Mouse (Mus musculus): ENCODE results near the gene Emilin2. TPM values are rescaled to one million over a fixed set of nuclear protein-coding genes. Genes with fewer than 3 reads are reported as not detected.

Emilin2 gene
- total RNA-seq, 2 experiments from 2014 or later = 4.8 to 11.4 TPM

GRCm38 (mm10) chr17:71234041-71234594 lies 77.7 kb downstream of the Emilin2 start:
- DNase-seq (ENCODE audit: low spot score in 2 of 2) = no peak

DNA sequence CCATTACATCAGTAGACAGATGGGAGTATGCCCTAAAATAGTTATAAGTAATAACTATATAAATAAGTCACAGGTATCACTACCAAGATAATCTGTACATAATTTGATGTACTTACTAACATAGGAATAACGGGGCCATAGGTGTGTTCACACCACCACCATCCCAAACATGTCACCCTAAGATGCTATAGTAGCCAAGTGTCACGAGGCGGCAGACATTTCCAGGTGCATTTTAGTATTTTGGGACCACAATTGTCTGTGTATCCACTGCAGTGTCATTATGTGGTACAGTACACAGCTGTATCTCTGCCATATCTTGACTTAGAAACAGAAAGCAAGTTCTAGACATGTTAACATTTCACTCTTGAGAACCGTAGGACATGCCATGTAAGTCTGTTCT lies 78.6 kb downstream of the Emilin2 start:
- DNase-seq (ENCODE audit: low spot score in 2 of 2) = no peak

DNA sequence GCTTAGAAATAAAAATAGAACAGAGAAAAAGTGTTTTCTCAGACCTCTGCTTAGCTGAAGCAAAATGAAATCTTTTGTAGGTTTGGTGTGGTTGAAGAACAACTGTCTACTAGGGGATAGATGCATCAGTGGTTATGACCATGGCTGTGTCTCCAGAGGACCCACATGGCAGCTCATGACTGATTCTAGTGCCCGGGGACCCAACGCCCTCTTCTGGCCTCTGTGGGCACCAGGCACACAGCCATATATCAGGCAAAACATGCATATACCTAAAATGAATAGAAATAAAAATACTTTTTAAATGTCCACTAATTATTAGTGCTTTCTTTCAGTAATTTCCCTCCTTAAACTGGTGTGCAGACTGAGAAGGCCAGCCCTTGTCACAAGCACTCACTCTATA lies 79.8 kb downstream of the Emilin2 start:
- no peak for DNase-seq (ENCODE audit: low spot score in 2 of 2)

- no peak for DNase-seq (ENCODE audit: low spot score in 2 of 2)
Observed at GRCm38 (mm10) chr17:71230108-71230709, 81.6 kb downstream of the Emilin2 start.

- DNase-seq (ENCODE audit: low spot score in 2 of 2) = no peak
Observed at GRCm38 (mm10) chr17:71228651-71229050, 83.1 kb downstream of the Emilin2 start.

- DNase-seq (ENCODE audit: low spot score in 2 of 2) = no peak
Observed at GRCm38 (mm10) chr17:71227128-71227895, 84.5 kb downstream of the Emilin2 start.

DNA sequence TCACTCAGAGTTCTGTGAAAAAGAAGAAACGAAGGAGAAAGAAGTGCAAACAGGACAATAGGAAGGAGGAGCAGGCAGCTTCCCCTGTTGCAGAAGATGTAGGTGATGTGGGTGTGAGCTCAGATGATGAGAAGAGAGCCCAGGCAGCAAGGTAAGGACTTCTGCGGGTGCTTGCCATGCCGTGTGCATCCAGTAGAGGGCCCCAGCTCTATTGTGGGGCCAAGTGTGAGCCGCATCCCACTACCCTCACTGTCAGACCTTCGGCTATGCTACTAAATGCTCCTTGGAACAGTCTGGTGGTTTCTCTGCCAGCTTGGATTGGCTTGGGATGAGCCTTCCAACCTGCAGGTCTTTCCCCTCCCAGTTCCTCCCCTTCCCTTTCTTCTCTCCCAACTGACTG lies 86.7 kb downstream of the Emilin2 start:
- peak in 1 of 2 experiments; percentile 15 for DNase-seq (ENCODE audit: low spot score in 2 of 2)

DNA sequence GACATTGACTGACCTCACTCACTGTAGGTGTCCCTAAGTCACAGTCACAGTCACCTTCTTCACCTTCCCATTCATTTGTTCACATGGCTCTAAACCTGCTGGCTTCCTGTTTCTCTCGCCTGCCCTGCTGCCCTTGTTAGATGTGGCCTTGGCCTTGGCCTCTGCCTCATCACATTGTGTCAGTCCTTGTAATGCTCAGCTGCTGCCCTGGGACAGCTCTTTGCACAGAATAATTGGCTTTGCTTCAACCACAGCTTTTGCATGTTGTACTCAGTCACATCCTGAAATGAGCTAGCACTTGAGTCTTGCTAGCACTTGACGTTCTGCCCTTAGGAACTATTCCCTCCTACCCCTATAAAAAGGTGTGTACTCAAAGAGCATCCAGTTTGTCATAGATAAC lies 87.3 kb downstream of the Emilin2 start:
- DNase-seq (ENCODE audit: low spot score in 2 of 2) = peak in 1 of 2 experiments; percentile 28

- DNase-seq (ENCODE audit: low spot score in 2 of 2) = no peak
Observed at GRCm38 (mm10) chr17:71223676-71224075, 88.1 kb downstream of the Emilin2 start.

DNA sequence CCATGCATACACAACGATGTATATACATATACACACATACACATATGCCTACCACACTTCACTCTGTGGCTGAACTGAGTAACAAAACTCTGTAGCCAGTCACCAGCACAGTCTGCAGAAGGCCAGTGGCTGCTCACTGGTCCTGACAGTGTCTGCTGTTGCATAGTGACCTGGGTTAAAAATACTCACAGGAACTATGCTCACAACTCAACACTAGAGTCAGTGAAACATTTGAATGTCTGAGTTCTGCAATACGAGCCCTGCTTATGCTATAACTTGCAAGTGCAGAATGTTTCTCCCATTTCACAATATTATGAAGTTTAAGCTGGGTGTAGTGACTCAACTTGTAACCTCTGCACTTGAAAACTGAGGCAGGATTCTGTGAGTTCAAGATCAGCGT lies 90.4 kb downstream of the Emilin2 start:
- no peak for DNase-seq (ENCODE audit: low spot score in 2 of 2)

DNA sequence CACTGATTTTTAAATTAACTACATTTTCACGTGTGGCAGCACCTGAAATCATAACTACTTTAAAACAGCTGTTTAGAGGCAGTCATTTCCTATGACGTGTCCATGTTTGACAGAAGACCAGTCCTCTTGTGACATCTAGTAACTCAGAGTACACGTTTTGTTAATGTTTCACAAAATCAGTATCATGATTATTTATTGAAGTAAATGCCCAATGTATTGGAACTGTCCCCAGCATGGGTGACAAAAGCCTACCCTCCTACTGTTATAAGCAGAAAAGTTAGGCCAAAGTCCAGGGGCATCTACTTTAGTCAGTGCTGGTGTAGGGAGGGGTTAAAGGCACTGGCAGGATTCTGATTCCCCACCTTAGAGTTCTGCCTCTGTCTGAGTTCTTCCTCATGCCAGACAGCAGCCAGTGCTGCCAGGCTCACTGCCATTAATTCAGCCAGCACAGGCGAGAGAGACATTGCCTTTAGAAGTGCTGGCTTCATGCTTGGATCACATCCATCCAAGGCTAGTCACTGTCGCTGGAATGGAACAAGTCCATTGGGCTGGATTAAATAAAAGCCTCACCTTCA lies 94.6 kb downstream of the Emilin2 start:
- no peak for DNase-seq (ENCODE audit: low spot score in 2 of 2)

- DNase-seq (ENCODE audit: low spot score in 2 of 2) = no peak
Observed at GRCm38 (mm10) chr17:71216263-71216662, 95.5 kb downstream of the Emilin2 start.

GRCm38 (mm10) chr17:71215241-71215839 lies 96.4 kb downstream of the Emilin2 start:
- DNase-seq (ENCODE audit: low spot score in 2 of 2) = no peak

GRCm38 (mm10) chr17:71214514-71215240 lies 97.1 kb downstream of the Emilin2 start:
- no peak for DNase-seq (ENCODE audit: low spot score in 2 of 2)

GRCm38 (mm10) chr17:71213666-71214065 lies 98.1 kb downstream of the Emilin2 start:
- no peak for DNase-seq (ENCODE audit: low spot score in 2 of 2)

GRCm38 (mm10) chr17:71211962-71212646 lies 99.7 kb downstream of the Emilin2 start:
- DNase-seq (ENCODE audit: low spot score in 2 of 2) = no peak

- DNase-seq (ENCODE audit: low spot score in 2 of 2) = no peak
Observed at GRCm38 (mm10) chr17:71209936-71210335, 101.8 kb downstream of the Emilin2 start.

DNA sequence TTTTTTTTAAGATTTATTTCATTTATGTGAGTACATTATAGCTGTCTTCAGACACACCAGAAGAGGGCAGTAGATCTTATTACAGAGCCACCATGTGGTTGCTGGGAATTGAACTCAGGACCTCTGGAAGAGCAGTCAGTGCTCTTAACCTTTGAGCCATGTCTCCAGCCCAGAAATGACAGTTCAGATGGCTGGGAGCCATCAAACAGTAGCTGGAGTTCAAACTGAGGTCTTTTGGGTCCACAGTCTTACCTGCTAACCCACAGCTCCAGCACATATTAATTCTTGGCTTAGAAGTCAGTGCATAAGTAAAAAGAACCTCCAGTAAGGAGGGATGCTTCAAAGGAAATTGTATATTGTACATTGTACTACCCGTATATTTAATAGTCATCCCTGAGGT lies 102.9 kb downstream of the Emilin2 start:
- DNase-seq (ENCODE audit: low spot score in 2 of 2) = no peak

- no peak for DNase-seq (ENCODE audit: low spot score in 2 of 2)
Observed at GRCm38 (mm10) chr17:71208376-71208775, 103.4 kb downstream of the Emilin2 start.

DNA sequence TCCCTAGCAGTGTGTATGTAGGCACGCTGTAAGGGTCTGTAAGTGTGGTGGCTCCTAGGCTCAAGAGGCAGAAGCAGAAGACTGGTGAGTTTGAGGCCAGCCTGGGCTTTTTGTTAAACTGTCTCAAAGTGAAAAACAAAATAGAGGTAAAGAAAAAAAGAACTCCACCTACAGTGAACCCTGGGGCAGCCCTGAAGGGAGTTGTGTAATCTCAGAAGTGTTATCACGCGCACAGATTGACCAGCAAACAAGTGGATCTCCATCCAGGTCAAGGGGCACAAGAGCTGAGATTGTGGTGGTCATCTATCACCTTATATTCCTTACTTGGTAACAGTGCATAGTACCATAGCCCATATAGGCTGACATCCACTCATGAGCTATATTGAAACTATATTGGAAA lies 104.5 kb downstream of the Emilin2 start:
- DNase-seq (ENCODE audit: low spot score in 2 of 2) = no peak
